Mouse (Mus musculus) megakaryocyte progenitor cell, adult 5-6 weeks (primary cell): ENCODE measurements around the gene Fam189b. TPM values are rescaled to one million over a fixed set of nuclear protein-coding genes. Genes with fewer than 3 reads are reported as not detected.
"Not testable (repeated sequence)": the region's sequence is repeated elsewhere in the genome, so short reads cannot be mapped to it uniquely, and the experiment has no call there.

ENCODE experiments used
- ATAC-seq: replicated peaks from 2 replicates; pipeline ENCODE4 v1.8.0; 2016; ENCODE audit warnings: mild to moderate bottlenecking, moderate TSS enrichment, inconsistent platforms; ENCODE audit not compliant: poor library complexity
- total RNA-seq, 2 experiments: library from RNA; stranded (forward) in 1 of 2; stranded (reverse) in 1 of 2; fragments of 157-497, 149-512 nt in 1 of 2; fragments of 200-1000 nt in 1 of 2; gene quantifications; 2 replicates each; pipeline versions ENCODE4 v1.2.3 to v1.2.4; 2015 to 2017

Fam189b gene
- total RNA-seq (2015) (14.3 and 18.0 TPM in 2 replicates), total RNA-seq (2017) (2.3 and 5.2 TPM in 2 replicates)

DNA sequence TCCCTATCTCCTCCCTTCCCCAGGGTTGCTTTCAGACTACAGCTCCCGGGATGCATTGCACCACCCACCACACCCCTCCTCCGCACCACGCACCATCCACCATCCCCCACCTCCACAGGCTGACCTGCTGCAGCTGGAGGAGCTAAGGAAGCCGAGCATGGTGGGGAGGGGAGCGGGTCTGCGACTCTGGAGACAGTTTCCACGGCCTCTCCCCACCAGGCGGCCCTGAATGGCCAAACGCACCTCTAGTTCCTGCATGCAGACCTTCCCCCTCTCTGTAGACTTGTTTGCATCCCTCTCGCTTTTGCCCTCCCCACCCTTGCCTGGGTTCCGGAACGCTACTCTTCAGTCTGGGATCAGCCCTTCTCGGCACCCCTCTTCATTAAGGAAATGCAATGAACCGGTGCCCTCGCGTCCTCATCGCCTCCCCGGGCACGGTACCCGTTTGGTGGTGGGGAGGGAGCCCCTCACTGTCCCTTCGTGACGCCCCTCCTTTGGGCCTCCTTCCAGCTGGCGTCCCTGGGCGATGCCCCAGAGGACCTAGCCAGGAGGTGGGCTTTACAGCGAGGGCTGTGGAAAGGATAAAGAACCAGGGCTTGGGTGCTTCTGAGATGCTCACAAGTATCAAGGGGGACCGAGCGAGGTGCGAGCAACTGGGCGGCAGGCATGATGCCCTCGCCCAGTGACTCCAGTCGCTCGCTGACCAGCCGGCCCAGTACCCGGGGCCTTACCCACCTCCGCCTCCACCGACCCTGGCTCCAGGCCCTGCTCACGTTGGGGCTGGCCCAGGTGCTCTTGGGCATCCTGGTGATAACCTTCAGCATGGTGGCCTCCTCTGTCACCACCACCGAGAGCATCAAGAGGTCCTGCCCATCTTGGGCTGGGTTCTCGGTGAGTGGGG lies at the start of gene Fam189b:
TSS of gene Fam189b (plus strand) at position 86 of the 901 bp plus-strand sequence.
- peak; percentile 91 for ATAC-seq

DNA sequence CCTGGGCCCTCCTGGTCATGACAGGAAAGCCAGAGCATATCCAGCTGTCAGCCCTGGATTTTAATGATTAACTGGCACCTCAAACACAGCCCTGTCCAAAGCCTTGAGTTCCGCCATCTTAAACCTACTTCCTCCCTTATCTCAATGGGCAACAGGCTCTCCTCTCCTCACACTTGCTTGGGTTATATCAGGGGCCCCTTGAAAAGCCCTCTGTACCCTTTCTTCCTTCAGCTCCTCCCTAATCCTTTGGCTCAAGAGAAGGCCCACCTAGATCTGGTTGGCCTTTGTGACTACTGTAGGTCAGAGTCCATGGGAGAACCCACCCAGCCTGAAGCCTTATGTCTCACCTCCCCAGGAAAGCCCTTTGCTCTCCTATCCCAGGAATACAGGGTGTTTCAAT lies 49.2 kb upstream of the Fam189b start:
- no peak for ATAC-seq

DNA sequence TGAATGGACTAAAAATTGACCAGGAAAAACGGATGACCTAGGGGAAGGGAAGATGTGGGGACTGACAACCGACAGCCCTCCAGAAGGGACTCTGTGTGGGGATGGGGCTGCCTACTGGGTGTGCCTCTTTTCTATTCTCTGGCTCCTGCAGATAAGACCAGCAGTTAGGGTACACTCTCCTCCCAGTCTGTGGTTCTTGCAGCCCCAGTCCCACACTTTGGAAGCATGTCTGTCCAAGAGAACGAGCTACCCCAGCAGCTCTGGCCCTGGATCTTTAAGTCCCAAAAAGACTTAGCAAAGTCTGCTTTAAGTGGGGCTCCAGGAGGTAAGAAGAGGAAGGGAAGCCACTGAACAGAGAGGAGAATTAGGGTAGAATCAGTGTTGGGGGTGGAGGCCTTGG lies 47.0 kb upstream of the Fam189b start, which contains the start of gene Pklr:
TSS of gene Pklr (plus strand) at position 185 of the 400 bp plus-strand sequence.
- ATAC-seq: peak; percentile 35

DNA sequence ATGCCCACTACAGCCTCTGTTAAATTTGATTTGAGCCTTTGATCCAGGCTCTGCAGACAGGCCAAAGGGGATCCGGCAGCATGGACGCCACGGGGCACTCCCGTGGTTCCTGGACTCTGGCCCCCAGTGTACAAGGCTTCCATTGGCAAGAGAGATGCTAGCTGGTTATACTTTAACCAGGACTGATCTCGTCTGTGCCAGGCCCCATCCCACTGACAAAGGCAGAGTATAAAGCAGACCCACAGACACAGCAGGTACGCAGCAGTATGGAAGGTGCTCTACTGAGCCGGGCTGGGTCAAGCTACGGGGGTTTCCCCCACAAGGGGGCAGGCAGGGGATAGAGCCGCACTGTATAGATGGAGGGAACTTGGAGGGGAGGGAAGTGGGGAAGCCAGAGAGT lies 46.6 kb upstream of the Fam189b start:
- peak; percentile 28 for ATAC-seq

DNA sequence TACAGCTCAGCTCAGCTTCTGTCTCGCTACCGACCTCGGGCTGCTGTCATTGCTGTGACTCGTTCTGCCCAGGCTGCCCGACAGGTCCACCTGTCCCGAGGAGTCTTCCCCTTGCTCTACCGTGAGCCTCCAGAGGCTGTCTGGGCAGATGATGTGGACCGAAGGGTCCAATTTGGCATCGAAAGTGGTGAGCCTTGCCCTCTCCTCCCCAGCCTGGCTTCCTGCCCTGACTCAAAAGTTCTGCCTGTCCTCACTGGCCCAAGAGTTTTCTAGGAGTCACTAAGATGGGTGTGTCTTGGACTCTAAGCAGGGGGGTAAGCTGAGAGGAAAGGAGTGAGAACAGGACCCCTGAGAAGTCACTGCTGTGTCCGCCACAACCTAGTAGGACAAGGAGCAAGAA lies 38.1 kb upstream of the Fam189b start:
- no peak for ATAC-seq

DNA sequence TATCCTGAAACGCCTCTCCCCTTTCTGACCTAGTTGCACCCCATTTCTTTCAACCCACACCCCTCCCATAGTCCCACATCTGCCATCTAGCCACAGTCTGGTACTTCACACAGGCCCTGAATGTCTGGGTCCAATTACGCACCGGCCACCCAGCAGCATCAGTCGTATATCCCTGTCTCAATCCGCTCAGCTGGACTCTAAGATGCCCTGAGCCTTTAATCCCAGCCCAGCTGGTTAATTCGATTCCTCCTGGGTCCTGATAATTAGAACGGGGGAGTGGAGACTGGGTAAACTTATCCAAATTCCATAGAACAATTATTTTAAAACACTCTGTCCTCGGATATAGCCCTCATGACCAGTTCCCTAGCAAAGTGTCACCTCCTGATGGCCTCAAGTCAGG lies 37.4 kb upstream of the Fam189b start:
- ATAC-seq: no peak

DNA sequence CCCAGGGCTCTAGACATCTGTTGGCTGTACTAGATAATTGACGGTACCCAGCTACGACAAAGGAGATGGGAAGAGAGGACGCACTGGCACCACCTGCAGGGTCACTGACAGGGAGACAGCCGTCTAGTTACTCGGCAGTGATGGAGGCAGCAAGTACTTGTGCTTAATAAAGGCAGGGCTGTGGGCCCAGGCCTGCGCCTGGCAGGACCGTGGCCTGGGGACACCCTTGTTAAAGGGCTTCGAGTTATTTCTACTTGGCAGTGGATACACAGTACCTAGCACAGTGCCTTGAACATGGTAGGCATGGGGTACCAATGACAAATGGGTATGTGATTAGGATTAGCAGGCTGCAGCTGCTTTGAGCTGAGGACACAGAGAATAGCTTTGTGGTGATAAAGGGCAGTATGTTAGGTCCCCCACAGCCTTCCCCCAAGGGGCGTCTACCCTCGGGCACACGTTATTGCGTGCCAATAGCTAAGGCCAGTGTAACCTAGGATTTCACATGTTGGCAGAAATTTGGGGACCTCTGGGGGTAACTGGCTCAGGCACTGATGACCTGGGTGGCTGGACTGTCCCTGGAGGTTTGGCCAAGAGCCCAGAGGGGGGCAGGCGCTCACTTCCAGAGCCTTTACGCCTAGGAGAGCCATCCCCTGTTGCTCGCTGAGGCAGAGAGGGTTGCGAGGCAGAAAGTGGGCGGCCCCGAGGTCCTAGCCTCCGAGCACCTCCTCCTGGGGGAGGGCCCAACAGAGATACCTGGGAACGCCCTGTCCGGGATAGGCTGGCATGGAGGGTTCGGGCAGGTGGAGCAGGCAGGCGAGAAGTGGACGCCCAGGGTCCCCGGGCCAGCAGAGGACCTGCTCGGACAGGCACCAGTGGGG lies 35.6 kb upstream of the Fam189b start:
- peak; percentile 49 for ATAC-seq

DNA sequence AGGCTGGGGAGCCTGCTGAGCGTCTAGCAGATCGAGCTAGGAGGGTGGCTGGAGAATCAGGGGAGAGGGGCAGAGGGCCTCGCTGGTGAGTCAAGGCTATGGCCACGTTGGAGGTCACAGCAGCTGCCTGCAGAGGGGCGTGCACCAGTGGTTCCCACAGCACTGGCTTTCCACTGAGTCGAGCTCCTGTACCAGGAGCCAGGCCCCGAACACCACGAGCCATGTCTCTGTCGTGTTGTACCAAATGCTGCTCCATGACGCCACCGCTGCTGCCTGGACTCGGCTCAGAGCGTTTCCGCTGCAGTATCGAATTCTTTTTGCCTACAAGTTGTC lies 35.0 kb upstream of the Fam189b start:
- peak; percentile 15 for ATAC-seq

DNA sequence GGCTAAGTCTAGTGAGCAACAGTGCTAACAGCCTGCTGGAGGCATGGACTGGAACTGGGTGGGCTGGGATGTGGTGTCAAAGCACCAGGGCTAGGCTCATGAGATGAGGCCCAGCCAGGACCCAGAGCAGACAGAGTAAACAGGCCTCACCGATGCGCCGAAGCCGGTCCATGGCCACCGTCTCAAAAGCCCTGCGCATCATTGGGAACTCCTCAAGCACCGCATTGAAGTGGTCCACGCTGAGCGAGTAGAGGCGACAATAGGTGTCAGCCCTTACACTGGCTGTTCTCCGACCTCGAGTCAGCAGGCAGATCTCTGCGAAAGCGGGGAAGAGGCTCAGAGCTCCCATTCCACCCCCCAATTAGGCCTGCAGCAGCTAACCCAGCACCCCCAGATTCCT lies 34.4 kb upstream of the Fam189b start:
- no peak for ATAC-seq

DNA sequence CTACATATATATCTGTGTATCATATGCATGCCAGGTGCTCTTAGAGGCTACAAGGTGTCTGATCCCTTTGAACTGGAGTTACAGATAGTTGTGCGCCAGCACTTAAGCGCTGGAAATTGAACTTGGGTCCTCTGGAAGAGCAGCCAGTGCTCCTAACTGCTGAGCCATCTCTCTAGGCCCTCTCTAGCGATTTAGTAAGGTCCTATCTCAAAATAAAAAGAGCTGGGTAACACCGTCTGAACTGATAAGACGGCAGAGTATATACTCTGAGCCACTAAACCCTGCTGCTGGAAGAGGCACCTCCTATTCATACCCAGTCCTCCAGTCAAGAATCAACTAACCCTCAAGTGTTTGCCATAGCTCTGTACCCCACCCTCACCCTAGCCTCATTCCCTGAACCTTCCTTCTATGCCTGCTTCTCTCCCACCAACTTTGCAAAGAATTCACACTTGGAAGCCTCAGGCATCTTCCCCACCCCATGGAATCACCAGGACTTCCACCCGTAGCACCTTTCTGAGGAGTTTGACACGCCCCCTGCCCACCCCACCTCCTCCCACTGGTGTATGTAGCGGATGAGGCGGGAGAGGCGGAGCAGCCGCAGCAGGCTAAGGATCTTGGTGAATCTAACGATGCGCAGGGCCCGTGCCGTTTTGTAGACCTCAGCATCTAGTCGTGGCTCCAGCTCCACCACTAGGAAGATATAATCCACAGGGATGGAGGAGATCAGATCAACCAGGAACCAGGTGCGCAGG lies 30.7 kb upstream of the Fam189b start:
- peak; percentile 20; the same call in 1 of the 2 replicates for ATAC-seq

DNA sequence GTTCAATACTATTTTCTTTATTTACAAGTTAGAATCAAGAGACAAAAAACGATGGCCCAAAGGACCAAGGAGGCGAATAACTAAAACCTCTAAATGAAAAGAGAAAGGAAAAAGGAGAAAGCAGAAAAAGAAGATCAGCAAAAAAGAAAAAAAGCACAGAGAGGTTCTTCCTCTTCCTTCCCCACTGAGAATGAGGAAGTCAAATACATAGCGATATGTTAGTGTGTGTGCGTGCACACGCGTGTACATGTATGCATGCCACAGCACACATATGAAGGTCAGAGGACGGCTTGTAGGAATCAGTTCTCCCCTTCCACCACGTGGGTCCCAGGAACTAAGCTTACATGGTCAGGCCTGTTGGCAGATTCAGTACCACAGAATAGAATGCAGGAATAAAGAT lies 26.0 kb upstream of the Fam189b start:
- no peak for ATAC-seq

DNA sequence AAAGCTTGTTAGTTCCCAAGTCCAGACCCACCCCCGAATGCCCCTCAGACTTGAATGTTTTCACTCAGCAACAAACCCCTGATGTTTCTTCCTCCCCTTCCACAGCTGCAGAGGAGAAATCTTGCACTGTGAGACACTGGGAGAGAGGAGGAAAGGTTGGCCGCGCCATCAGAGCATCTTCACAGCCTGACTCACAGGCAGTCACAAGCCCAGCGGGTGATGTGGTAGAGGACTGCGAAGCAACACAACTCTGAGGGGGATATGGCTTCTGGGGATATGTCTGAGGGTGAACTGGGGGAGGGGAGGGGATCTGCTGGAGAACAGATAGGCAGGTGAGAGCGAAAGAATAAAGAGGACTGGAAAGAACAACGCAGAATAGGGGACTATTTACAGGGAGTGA lies 24.3 kb upstream of the Fam189b start:
- ATAC-seq: no peak

DNA sequence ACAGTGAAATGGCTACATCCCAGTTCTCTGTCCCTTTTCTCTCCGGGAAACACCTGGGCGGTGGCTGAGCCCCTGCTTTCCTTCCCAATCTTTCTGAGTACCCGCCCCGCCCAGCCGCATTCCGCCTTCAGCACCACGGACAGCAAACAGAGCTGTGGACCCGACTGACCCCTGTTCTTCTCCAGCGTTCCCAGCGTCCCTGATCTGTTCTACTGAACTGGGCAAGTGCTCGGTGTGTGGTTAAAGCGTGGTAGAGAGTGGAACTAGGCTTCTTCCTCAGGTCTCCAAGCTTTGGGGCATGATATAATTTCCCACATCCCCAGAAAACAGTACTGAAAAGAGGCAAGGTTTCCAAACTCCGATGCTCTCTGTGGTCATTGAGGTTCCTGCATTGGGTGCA lies 23.7 kb upstream of the Fam189b start:
- ATAC-seq: peak; percentile 70

DNA sequence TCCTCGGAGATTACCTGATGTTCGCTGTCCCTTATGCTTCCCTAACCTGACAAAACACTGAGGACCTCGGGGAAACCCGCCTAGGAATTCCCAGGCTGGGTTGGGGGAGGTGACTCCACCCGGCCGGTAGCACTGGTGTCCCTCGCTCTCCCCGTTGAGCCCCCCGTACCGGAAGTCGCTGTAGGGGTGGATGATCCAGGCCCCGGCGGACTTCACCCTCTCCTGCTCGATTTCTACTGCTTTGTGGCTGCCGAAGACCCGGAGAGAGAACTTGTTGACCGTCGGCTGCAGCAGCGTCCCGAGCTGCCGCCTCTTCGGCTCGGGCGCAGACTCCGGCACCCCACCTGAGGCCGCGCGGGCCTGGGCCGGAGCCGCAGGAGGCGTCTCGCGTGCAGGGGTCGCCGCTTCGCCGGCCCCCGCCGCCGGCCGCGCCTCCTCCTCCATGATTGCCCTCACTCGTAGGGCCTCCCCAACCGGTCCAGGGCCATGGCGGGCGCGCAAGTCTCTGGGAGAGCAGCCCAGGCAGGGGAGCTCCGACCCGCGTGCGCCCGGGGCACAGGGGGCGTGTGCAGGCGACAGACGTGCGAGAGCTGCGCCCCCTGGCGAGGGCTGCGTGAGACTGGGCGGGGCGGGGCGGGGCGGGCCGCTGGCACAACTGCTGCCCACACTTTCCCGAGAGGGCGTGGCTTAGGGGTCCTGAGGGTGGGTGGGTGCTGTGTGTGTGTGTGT lies 23.2 kb upstream of the Fam189b start, which contains the start of gene Hcn3:
TSS of gene Hcn3 (minus strand) at position 581 of the 729 bp plus-strand sequence.
- peak; percentile 65 for ATAC-seq

DNA sequence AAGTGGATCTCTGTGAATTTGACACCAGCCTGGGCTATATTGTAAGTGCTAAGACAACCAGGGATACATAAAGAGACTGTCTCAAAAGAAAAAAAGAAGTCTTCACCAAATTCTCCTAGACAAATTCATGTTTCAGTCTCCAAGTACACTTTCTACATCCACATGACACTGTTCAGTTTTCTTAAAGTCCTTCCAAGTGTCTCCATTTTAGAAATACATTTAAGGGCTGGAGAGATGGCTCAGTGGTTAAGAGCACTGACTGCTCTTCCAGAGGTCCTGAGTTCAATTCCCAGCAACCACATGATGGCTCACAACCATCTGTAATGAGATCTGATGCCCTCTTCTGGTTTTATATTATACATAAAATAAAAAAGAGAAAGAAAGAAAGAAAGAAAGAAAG lies 21.7 kb upstream of the Fam189b start:
- not testable (repeated sequence) for ATAC-seq

DNA sequence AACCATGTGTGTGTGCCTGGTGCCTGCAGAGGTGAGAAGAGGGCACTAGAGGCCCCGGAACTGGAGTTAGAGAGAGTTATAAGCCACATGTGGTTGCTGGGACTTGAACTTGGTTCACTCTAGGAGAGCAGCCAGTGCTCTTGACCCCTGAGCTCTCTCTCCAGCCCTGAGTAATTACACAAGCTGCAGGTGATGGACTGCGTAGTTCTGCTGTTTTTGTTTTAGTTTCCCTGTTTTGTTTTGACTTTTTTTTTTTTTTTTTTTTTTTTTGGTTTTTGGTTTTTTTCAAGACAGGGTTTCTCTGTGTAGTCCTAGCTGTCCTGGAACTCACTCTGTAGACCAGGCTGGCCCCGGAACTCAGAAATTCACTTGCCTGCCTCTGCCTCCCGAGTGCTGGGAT lies 21.2 kb upstream of the Fam189b start:
- no peak for ATAC-seq

DNA sequence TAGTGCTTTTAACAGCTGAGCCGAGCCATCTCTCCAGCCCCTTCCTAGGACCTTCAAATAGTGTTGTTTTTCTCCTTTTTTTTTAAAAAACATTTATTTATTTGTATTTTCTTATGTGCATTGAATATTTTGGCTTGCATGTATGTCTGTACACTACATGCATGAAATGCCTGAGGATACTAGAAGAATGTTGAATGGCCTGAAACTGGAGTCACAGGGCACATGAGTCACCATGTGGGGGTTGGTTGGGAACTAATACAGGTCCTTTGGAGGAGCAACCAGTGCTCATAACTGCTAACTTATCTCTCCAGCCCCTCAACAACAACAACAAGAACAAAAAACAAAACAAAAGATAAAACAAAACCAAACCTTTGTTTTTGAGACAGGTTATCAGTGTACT lies 19.8 kb upstream of the Fam189b start:
- no peak for ATAC-seq

DNA sequence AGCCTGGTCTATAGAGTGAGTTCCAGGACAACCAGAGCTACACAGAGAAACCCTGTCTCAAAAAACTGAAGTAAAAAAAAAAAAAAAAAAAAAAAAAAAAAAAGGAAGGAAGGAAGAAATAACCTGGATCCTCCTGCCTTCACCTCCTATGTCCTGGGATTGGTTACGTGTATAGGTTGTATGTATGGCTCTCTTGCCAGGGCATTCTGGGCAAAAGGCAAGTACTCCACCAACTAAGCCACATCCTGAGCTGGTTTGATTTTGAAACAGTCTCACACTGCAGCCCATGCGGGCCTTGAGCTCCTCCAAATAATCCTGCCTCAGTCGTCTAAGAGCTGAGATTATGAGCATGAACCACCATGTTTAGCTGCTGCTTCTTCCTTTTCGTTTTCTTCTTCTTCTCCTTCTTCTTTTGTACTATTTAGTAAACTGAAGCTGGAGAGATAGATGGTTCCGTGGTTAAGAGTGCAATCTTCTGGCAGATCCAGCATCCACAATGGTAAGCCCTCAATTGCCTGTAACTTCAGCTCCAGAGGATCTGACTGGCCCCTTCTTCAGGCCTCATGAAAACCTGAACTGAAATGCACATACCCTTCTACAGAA lies 19.2 kb upstream of the Fam189b start:
- ATAC-seq: no peak

DNA sequence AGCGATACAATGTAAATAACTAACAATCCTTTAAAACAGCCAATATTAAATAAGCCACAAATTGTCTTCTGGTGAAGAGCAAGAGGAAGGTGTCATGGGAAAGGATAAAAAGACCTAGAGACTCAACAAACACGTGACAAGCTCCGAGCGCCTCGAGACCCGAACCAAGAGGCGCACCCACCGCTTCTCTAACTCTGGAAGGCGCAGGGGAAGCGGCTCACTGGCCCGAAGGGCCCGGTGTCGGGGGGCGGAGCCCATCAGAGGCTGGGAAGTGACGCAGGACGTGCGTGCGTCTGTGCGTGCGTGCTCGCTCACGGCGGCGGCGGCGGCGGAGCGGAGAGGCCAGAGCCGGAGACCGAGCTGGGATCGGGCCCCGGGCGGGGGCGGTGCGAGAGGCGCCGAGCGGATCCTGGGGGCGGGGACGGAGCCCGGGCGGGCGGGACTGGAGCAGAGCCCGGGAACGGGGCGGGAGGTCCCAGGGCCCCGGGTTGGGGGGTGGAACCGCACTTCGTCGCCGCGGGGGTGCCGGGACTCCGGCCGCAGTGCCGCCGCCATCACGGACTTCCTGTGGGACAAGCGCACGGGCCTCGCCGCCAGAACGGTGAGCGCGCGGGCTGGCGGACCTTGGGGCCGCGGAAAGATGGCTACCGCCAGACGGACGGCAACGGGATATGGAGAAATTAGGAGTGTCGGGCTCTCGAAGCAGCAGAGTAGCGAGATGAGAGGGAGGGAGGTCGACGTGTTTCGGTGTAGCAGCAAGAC lies 18.3 kb upstream of the Fam189b start, which contains the start of gene Clk2:
TSS of gene Clk2 (plus strand) at position 290 of the 762 bp plus-strand sequence.
- ATAC-seq: peak; percentile 96
